Mouse (Mus musculus) limb, embryonic 10.5 days (tissue): ENCODE measurements around the gene Prkar1b. TPM values are rescaled to one million over a fixed set of nuclear protein-coding genes. Genes with fewer than 3 reads are reported as not detected.

ENCODE experiments used
- DNase-seq: peaks from one replicate; pipeline ENCODE4 v3.0.0-alpha.2; 2017; ENCODE audit warnings: low spot score
- H3K27ac ChIP-seq: fragments of 300-500 bp; sonication (generic); 2 replicates; pipeline ENCODE4 v1.5.1; 2016; ENCODE audit warnings: mild to moderate bottlenecking
- H3K27me3 ChIP-seq: fragments of 300-500 bp; sonication (generic); 2 replicates; pipeline ENCODE4 v1.6.1; 2016; ENCODE audit warnings: low read depth, mild to moderate bottlenecking; ENCODE audit not compliant: poor library complexity, severe bottlenecking
- H3K36me3 ChIP-seq: fragments of 300-500 bp; sonication (generic); 2 replicates; pipeline ENCODE4 v1.6.1; 2016; ENCODE audit warnings: mild to moderate bottlenecking, moderate library complexity
- H3K4me1 ChIP-seq: fragments of 300-500 bp; sonication (generic); 2 replicates; pipeline ENCODE4 v1.6.1; 2016
- H3K4me3 ChIP-seq: fragments of 300-500 bp; sonication (generic); 2 replicates; pipeline ENCODE4 v1.5.1; 2016; ENCODE audit warnings: mild to moderate bottlenecking, moderate library complexity
- H3K9me3 ChIP-seq: fragments of 300-500 bp; sonication (generic); replicated peaks from 2 replicates; pipeline ENCODE4 v1.6.1; 2016; ENCODE audit warnings: mild to moderate bottlenecking
- WGBS: fragments of 180-500 bp; shearing (Covaris S2); methylation state at CpG from one replicate; pipeline ENCODE4 v1.1.7; 2016; 5-methylcytosine and 5-hydroxymethylcytosine counted together
- polyA plus RNA-seq: library from polyadenylated mRNA; unstranded; fragments of >200 nt; fragmentation: Nextera tagmentation; extraction: Ambion mirVana; gene quantifications from 2 replicates; pipeline ENCODE4 v1.2.1, GENCODE M21; 2016

Gene Prkar1b
- polyA plus RNA-seq, 1 experiment from 2014 or later = 4.9 TPM

DNA sequence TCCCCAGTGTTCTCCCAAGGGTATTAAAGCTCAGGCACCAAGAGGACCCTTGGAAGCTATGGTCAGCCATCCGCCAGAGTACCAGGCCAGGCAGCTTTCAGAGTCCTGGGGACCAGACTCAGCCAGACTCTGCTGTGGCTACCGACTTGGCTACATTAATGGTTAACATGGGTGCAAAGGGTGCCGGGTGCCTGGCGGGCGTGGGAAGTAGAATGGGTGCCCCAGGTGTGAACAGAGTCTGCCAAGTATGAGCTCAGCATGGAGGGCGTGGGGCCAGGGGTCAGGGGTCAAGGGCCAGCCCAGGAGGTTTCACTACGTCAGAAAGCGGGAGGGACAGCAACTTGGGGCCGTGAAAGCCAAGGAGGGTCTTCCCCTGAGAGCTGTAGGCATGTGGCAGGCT lies 169.2 kb downstream of the Prkar1b start:
- DNase-seq = no peak
- peaks cover 8% of the 10 kb centered on the region for H3K4me1 ChIP-seq
- no peaks in the 10 kb centered on the region for H3K27me3 ChIP-seq
- H3K36me3 ChIP-seq = no peaks in the 10 kb centered on the region; the same call in 1 of the 2 replicates
- no peak overlapping the region for H3K4me3 ChIP-seq
- no peak overlapping the region for H3K27ac ChIP-seq
- H3K9me3 ChIP-seq = no peaks in the 10 kb centered on the region
- 86% methylated on average over 9 of the region's 9 CpGs for WGBS

- DNase-seq = no peak
- no peaks in the 10 kb centered on the region for H3K9me3 ChIP-seq
- WGBS = 84% methylated on average over 8 of the region's 8 CpGs
- H3K27ac ChIP-seq = no peak overlapping the region
- peaks cover 8% of the 10 kb centered on the region for H3K4me1 ChIP-seq
- H3K27me3 ChIP-seq = no peaks in the 10 kb centered on the region
- no peak overlapping the region for H3K4me3 ChIP-seq
- no peaks in the 10 kb centered on the region; the same call in 1 of the 2 replicates for H3K36me3 ChIP-seq
Observed at GRCm38 (mm10) chr5:138979840-138980239, 170.0 kb downstream of the Prkar1b start.

- Histone ChIP-seq H3K4me1 (peaks cover 8% of the 10 kb centered on the region), H3K9me3 (no peaks in the 10 kb centered on the region), H3K36me3 (no peaks in the 10 kb centered on the region; the same call in 1 of the 2 replicates), H3K27me3 (no peaks in the 10 kb centered on the region), H3K4me3 (no peak overlapping the region), H3K27ac (no peak overlapping the region)
- WGBS = 76% methylated on average over 3 of the region's 3 CpGs
- no peak for DNase-seq
Observed at GRCm38 (mm10) chr5:138977759-138978158, 172.0 kb downstream of the Prkar1b start.

- H3K36me3 ChIP-seq = no peaks in the 10 kb centered on the region; the same call in 1 of the 2 replicates
- no peak for DNase-seq
- no peaks in the 10 kb centered on the region for H3K9me3 ChIP-seq
- peaks cover 7% of the 10 kb centered on the region for H3K4me1 ChIP-seq
- no peak overlapping the region for H3K4me3 ChIP-seq
- H3K27me3 ChIP-seq = no peaks in the 10 kb centered on the region
- no peak overlapping the region for H3K27ac ChIP-seq
- 92% methylated on average over 8 of the region's 8 CpGs for WGBS
Observed at GRCm38 (mm10) chr5:138974911-138975485, 174.8 kb downstream of the Prkar1b start.

- Histone ChIP-seq H3K27ac (no peak overlapping the region), H3K4me1 (peaks cover 3% of the 10 kb centered on the region; the same call in 1 of the 2 replicates), H3K36me3 (no peaks in the 10 kb centered on the region; the same call in 1 of the 2 replicates), H3K27me3 (no peaks in the 10 kb centered on the region), H3K4me3 (no peak overlapping the region), H3K9me3 (no peaks in the 10 kb centered on the region)
- no peak for DNase-seq
- 79% methylated on average over 6 of the region's 6 CpGs for WGBS
Observed at GRCm38 (mm10) chr5:138973480-138973879, 176.3 kb downstream of the Prkar1b start.

DNA sequence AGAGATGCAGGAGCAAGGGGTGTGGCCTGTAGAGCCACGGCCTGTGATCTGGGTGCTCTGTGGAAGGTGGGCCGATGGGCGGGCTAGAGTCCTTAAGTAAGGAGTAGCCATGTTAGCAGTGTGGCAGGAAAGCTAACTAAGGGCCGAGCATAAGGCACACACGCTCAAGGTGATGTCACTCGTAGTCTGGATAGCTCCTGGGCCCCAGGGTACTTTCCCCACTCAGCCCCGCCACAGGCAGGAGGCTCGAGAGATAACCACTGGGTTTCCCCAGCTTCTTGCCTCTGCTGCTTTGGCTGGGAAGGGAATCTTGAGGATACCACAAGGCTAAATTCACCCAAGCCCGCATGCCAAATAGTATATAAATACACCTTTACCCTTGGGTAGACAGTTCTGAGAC lies 178.4 kb downstream of the Prkar1b start:
- H3K4me3 ChIP-seq = no peak overlapping the region
- no peaks in the 10 kb centered on the region for H3K4me1 ChIP-seq
- WGBS = 78% methylated on average over 9 of the region's 9 CpGs
- H3K9me3 ChIP-seq = no peaks in the 10 kb centered on the region
- H3K27me3 ChIP-seq = no peaks in the 10 kb centered on the region
- H3K27ac ChIP-seq = no peak overlapping the region
- H3K36me3 ChIP-seq = no peaks in the 10 kb centered on the region
- DNase-seq = no peak

DNA sequence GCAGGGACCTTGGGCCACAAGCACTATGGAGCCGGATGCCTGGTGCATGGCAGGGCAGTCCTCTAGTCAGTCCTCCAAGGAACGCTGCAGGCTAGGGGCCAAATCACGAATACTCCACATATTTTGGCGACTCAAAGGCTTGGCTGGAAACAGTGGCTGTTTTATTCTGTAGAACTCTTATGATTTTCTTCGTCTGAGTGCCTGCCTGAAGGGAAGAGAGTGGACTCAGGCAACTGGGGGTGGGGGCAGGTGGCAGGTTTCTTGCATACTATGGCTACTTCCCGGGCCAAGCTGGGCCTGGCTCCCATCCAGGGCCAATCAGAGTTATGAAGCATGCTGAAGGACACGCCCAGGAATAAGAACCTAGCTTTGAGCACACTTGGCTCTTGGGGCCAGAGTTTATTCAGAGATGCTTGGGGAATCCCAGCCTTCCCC lies 179.7 kb downstream of the Prkar1b start:
- Histone ChIP-seq H3K4me1 (no peaks in the 10 kb centered on the region), H3K27me3 (no peaks in the 10 kb centered on the region), H3K36me3 (no peaks in the 10 kb centered on the region), H3K9me3 (no peaks in the 10 kb centered on the region), H3K27ac (no peak overlapping the region), H3K4me3 (no peak overlapping the region)
- no peak for DNase-seq
- 76% methylated on average over 7 of the region's 7 CpGs for WGBS

Other genes starting within 250 kb of the Prkar1b start
- 26.8 and 28.8 TPM in 2 replicates for gene Pdgfa, start 152.6 kb downstream of the Prkar1b start, polyA plus RNA-seq
- 12.9 and 13.1 TPM in 2 replicates for gene Dnaaf5, start 222 bp upstream of the Prkar1b start, polyA plus RNA-seq
- 47.9 and 52.7 TPM in 2 replicates for gene Sun1, start 50.6 kb upstream of the Prkar1b start, polyA plus RNA-seq
- 196 and 215 TPM in 2 replicates for gene Get4, start 102.3 kb upstream of the Prkar1b start, polyA plus RNA-seq
- 0.26 and 0.46 TPM in 2 replicates for gene Adap1, start 175.6 kb upstream of the Prkar1b start, polyA plus RNA-seq
- 110 and 118 TPM in 2 replicates for gene Cox19, start 201.4 kb upstream of the Prkar1b start, polyA plus RNA-seq
- not detected in 2 replicates for gene Cyp2w1, start 202.6 kb upstream of the Prkar1b start, polyA plus RNA-seq
- 2.2 and 2.3 TPM in 2 replicates for gene Gpr146, start 227.7 kb upstream of the Prkar1b start, polyA plus RNA-seq